Mouse (Mus musculus) limb, embryonic 14.5 days (tissue): ENCODE results near the gene Lmod2. TPM values are rescaled to one million over a fixed set of nuclear protein-coding genes. Genes with fewer than 3 reads are reported as not detected.

ENCODE experiments used
- ATAC-seq: fragments of 200-750 bp; cut with Nextera tagmentation; 2 replicates; pipeline ENCODE4 v1.8.0; 2017; ENCODE audit warnings: low read depth, moderate number of reproducible peaks, moderate TSS enrichment; ENCODE audit not compliant: low FRiP score
- DNase-seq: peaks from one replicate; pipeline ENCODE4 v3.0.0-alpha.2; 2015; ENCODE audit warnings: low spot score
- H3K27ac ChIP-seq: fragments of 300-500 bp; sonication (generic); replicated peaks from 2 replicates; pipeline ENCODE4 v1.5.1; 2014; ENCODE audit warnings: low read depth, mild to moderate bottlenecking, low read length, moderate library complexity, mixed read lengths
- H3K27me3 ChIP-seq: fragments of 300-500 bp; sonication (generic); 2 replicates; pipeline ENCODE4 v1.6.1; 2014; ENCODE audit warnings: low read length, mixed read lengths; ENCODE audit not compliant: control insufficient read depth, insufficient read depth
- H3K36me3 ChIP-seq: fragments of 300-500 bp; sonication (generic); 2 replicates; pipeline ENCODE4 v1.6.1; 2014; ENCODE audit warnings: mild to moderate bottlenecking, low read length, moderate library complexity, mixed read lengths; ENCODE audit not compliant: control insufficient read depth, insufficient read depth
- H3K4me1 ChIP-seq: fragments of 300-500 bp; sonication (generic); 2 replicates; pipeline ENCODE4 v1.6.1; 2014; ENCODE audit warnings: antibody characterized with exemption, low read length, mixed read lengths; ENCODE audit not compliant: control insufficient read depth, insufficient read depth
- H3K4me2 ChIP-seq: fragments of 300-500 bp; sonication (generic); replicated peaks from 2 replicates; pipeline ENCODE4 v1.6.1; 2014; ENCODE audit warnings: low read depth, mild to moderate bottlenecking, low read length, moderate library complexity; ENCODE audit not compliant: severe bottlenecking
- H3K4me3 ChIP-seq: fragments of 300-500 bp; sonication (generic); replicated peaks from 2 replicates; pipeline ENCODE4 v1.5.1; 2014; ENCODE audit warnings: low read length
- H3K9ac ChIP-seq: fragments of 300-500 bp; sonication (generic); 2 replicates; pipeline ENCODE4 v1.6.1; 2014; ENCODE audit warnings: mild to moderate bottlenecking, low read depth, low read length, moderate library complexity; ENCODE audit not compliant: severe bottlenecking
- H3K9me3 ChIP-seq: fragments of 300-500 bp; sonication (generic); 2 replicates; pipeline ENCODE4 v1.6.1; 2016; ENCODE audit warnings: low read length; ENCODE audit not compliant: control insufficient read depth
- POLR2A ChIP-seq: fragments of 200-500 bp; IDR thresholded peaks from 2 replicates; pipeline ENCODE4 v1.8.0; 2012; ENCODE audit warnings: inconsistent platforms, mild to moderate bottlenecking, moderate library complexity, borderline replicate concordance; ENCODE audit not compliant: insufficient read depth, insufficient read length; ENCODE audit errors: extremely low read depth
- WGBS: fragments of 180-500 bp; shearing (Covaris S2); extraction: QIAGEN DNeasy Blood & Tissue Kit; methylation state at CpG from one replicate; pipeline ENCODE4 v1.1.7; 2014; 5-methylcytosine and 5-hydroxymethylcytosine counted together
- polyA plus RNA-seq, 2 experiments: library from polyadenylated mRNA; depleted of rRNA in 1 of 2; stranded (reverse) in 1 of 2; unstranded in 1 of 2; fragments of >200 nt; fragmentation: Nextera tagmentation in 1 of 2; extraction: Ambion mirVana in 1 of 2; gene quantifications; 2 replicates each; pipeline versions ENCODE4 v1.2.1 to v1.2.3; 2012 to 2014

Gene Lmod2
- 2.2 and 4.1 TPM in 2 replicates for polyA plus RNA-seq (2012; rRNA removed)
- 2.1 and 3.1 TPM in 2 replicates for polyA plus RNA-seq (2014; fragmentation: Nextera tagmentation; extraction: Ambion mirVana)

DNA sequence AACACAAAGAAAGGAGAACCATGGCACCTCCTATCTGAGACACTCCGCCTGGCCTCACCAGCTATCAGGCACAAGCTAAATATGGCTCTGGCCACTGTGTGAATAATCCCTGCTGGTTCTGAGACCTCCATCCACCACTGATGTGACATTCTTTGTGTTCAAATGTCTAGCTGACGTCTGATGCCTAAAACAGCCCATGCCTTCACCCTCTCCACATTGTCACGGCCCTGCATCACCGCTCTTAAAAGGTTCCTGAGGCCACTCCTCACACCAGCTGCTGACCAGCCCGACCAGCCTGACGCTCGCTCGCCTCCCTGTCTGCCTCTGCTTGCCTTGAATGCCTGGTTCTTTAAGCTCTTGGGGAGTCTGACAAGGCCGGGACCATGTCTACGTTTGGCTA is at the start of gene Lmod2:
Gene Lmod2, plus strand, starts transcription at position 263 of the 400 bp plus-strand sequence.
- H3K4me1 ChIP-seq: no peaks in the 10 kb centered on the region
- no peak within 1 kb of the TSS for H3K9ac ChIP-seq
- TF ChIP-seq POLR2A: no peak
- no peak for ATAC-seq
- H3K27ac ChIP-seq: no peak within 1 kb of the TSS
- no peaks in the 10 kb centered on the region for H3K27me3 ChIP-seq
- no peak within 1 kb of the TSS for H3K4me2 ChIP-seq
- H3K36me3 ChIP-seq: no peaks in the 10 kb centered on the region
- no peak within 1 kb of the TSS for H3K4me3 ChIP-seq
- H3K9me3 ChIP-seq: no peaks in the 10 kb centered on the region
- no peak for DNase-seq
- WGBS: 78% methylated on average over 10 of the region's 10 CpGs

- Histone ChIP-seq H3K36me3 (no peaks in the 10 kb centered on the region), H3K4me3 (no peak overlapping the region), H3K27me3 (no peaks in the 10 kb centered on the region), H3K4me2 (no peak overlapping the region), H3K4me1 (no peaks in the 10 kb centered on the region), H3K27ac (no peak overlapping the region), H3K9me3 (no peaks in the 10 kb centered on the region), H3K9ac (no peak overlapping the region)
- ATAC-seq: no peak
- no peak for DNase-seq
- WGBS: 89% methylated on average over 2 of the region's 2 CpGs
- TF ChIP-seq POLR2A: no peak
These were observed 47.8 kb upstream of the Lmod2 start for GRCm38 (mm10) chr6:24549801-24550200.

DNA sequence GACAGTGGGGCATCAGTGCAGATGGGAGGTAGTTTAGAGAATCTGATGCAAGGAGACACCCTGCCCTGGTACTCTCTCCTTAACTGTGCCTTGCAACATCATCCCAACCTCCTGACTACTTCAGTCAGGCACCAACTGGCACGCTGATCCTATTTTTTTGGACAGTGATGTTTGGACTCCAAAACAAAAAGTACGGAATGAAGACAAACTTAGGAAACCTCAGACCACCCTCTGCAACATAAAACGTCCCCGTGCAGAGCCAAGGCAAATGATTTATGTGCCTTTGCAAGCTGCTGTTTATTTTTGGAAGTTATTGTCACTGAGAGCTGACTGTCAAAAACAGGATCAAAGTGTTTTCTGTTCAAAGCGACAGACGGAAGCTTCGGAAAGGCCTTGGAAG is 45.5 kb upstream of the Lmod2 start:
- no peak for TF ChIP-seq POLR2A
- 63% methylated on average over 7 of the region's 7 CpGs for WGBS
- no peak for ATAC-seq

GRCm38 (mm10) chr6:24554427-24555086 is 43.0 kb upstream of the Lmod2 start:
- 68% methylated on average over 11 of the region's 11 CpGs for WGBS
- no peaks in the 10 kb centered on the region for H3K4me1 ChIP-seq
- H3K9ac ChIP-seq: no peak overlapping the region
- H3K9me3 ChIP-seq: no peaks in the 10 kb centered on the region
- DNase-seq (no peak), ATAC-seq (no peak)
- H3K27ac ChIP-seq: no peak overlapping the region
- no peak overlapping the region for H3K4me2 ChIP-seq
- H3K36me3 ChIP-seq: no peaks in the 10 kb centered on the region
- TF ChIP-seq POLR2A: no peak
- no peak overlapping the region for H3K4me3 ChIP-seq
- no peaks in the 10 kb centered on the region for H3K27me3 ChIP-seq

More for the DNA sequence above, 45.5 kb upstream of the Lmod2 start:
- H3K27ac ChIP-seq: no peak overlapping the region
- H3K4me2 ChIP-seq: no peak overlapping the region
- H3K27me3 ChIP-seq: no peaks in the 10 kb centered on the region
- DNase-seq: no peak
- H3K9me3 ChIP-seq: no peaks in the 10 kb centered on the region
- no peaks in the 10 kb centered on the region for H3K36me3 ChIP-seq
- H3K4me1 ChIP-seq: no peaks in the 10 kb centered on the region
- no peak overlapping the region for H3K4me3 ChIP-seq
- H3K9ac ChIP-seq: no peak overlapping the region

DNA sequence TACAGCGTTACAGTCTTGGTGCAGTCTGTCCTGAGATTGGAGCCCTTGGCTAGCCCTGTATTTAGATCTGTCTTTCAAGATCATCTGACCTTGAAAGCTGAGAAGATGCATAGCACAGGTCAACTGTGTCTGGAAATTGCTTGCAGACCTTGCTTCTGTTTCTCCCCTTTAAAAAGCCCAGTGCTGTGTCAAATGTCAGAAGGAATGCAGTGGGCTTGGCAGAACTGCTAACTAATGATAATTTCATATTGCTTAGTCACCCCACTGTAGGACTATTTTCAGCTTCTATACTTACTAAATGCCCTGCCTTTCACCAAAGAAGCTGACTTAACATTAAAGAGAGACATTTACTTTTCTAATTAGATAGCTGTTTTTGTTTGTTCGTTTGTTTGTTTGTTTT is 42.1 kb upstream of the Lmod2 start:
- no peaks in the 10 kb centered on the region for H3K9me3 ChIP-seq
- WGBS: 75% methylated on average over 2 of the region's 2 CpGs
- no peak for TF ChIP-seq POLR2A
- no peak overlapping the region for H3K9ac ChIP-seq
- no peaks in the 10 kb centered on the region for H3K36me3 ChIP-seq
- no peak overlapping the region for H3K4me2 ChIP-seq
- no peaks in the 10 kb centered on the region for H3K4me1 ChIP-seq
- ATAC-seq (no peak), DNase-seq (no peak)
- H3K27me3 ChIP-seq: no peaks in the 10 kb centered on the region
- H3K4me3 ChIP-seq: no peak overlapping the region
- H3K27ac ChIP-seq: no peak overlapping the region
